Mouse (Mus musculus) kidney, adult 8-10 months (tissue): Measurements from ENCODE around the gene Vps37d.
"Not testable (repeated sequence)": the region's sequence is repeated elsewhere in the genome, so short reads cannot be mapped to it uniquely, and the experiment has no call there.

Experiments
- DNase-seq, 2 experiments: peaks; one replicate each; pipeline ENCODE4 v3.0.0; 2022

Vps37d gene

DNA sequence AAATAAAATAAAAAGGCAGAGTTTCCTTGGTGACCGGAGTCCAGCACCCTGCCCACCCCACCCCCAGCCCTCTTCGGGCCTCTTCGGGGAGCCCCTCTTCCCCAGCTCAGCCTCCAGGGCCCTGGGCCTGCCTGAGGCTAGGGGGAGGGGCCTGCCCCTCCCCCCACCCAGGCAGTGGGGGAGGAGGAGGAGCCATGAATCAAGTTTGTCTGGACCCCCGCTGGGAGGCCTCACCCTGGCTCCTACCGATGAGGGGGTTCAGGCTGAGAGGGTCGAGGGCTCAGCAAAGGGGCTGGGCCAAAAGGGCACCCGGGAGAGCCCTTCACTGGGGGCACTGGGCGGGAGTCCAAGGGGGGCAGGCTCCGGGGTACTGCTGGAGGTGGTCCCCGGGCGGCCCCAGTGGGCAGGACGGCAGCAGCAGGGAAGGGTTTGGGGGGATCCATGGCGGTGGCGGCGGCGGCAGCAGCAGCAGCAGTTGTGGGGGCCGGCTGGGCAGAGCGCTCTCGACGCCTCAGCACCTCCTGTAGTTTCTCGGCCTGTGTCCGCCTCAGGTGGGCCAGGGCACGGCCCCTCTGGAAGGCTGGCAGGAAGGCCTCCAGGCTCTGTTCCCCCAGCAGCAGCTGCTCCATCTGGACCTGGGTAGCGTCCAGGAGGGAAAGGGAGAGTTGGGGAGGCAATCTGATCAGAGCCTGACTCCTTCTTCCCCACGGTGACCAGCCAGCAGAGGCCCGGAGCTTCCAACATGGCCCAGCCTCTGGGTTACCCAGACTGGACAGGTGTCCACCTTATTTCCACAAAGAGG, 4.5 kb downstream of the Vps37d start:
- DNase-seq, result no peak

DNA sequence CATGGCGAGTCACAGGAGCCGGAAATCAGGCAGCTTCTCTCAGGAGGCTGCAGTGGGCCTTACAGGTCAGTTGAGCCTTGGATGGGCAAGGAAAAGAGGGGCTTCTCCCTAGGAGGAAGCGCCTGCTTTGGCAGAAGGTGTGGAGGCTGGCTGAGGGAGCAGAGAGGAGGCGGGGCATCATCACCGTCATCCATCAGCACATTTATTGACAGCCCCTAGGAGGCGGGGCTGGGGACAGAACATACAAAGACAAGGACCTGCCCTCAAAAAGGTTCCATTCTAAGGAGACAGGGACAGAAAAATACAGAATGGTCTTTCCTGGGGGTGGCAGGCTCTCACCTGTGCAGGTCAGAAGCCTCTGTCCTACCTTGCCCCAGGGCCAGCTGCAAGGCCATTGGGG, 5.3 kb downstream of the Vps37d start:
- no peak for DNase-seq

DNA sequence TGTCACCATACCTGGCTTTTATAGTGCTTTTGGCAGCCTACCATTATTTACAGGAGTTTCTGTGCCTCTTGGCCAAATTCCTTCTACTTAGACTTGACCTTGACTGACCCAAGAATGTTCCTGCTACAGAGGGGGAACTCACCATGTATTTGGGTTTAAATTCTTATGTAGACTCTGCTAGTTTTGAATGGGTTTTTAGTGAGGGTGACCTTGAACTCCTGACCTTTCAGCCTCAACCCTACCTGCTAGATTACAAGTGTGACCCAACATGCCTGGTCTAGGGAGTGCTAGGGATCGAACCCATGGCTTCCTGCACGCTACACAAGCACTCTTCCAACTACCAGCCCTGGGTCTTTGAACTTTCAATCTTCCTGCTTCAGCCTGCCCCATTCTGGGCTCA, 6.0 kb downstream of the Vps37d start:
- DNase-seq, result no peak

DNA sequence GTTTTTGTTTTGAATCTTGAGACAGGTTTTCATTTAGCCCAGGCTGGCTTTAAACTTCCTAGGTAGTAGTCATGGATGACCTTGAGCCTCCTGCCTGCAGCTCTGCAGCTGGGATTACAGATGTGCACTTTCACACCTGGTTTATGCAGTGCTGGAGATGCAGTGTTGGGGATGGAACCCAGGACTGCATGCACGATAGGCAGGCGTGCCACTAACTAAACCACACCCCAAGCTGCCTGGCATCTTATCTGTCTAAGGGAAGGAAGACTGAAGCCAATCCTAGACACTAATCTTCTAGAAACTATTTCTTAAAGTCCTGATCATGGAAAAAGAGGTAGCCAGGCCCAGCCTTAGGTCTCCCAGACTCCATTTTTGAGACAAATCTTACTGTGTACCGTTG, 7.6 kb downstream of the Vps37d start:
- DNase-seq, result no peak

DNA sequence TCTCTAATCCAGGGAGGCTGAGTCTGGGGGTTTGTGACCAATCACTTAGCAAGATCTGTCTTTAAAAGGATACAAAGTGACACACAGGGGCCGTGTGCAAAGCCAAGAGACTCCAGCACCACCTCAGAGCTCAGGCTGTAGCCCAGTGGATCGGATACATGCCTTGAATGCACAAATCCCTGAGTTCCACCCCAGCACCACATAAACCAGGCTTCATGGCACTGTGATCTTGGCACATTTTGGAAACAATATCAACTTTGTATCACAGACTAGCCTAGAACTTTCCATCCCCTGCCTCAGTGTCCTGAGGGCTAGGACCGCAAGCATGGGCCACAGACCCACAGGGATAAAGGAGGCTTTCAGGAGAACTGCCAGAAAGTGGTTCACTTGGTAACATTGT, 12.1 kb downstream of the Vps37d start:
- DNase-seq, result no peak

DNA sequence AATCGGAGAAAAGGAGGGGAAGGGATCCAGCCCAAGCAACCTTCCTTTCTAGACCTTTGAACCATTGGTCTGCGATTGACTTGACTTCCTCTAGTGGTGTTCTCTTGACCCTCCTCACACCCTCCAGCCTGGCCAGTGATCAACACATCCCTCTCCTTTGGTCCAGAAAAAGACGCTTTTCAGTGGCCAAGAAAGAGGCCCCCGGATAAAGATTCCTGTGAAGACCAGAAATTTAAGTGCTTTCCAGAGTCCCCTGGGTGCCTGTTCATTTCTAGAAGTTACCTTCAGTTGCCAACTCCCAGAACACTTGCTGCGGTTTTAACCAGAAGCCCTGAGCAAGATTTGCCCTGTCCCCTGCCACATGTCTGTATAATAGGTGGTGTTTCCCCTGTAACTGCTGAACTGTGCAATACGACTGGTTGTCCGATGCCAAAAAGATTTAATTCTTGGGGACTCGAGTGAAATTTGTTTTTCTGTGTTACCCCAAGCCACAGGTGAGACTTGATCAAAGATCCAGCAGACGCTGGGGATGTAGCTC, 13.1 kb downstream of the Vps37d start, which contains the start of gene Bud23:
Bud23 (minus strand) TSS at position 51 of the 538 bp plus-strand sequence.
- not testable (repeated sequence) for DNase-seq

DNA sequence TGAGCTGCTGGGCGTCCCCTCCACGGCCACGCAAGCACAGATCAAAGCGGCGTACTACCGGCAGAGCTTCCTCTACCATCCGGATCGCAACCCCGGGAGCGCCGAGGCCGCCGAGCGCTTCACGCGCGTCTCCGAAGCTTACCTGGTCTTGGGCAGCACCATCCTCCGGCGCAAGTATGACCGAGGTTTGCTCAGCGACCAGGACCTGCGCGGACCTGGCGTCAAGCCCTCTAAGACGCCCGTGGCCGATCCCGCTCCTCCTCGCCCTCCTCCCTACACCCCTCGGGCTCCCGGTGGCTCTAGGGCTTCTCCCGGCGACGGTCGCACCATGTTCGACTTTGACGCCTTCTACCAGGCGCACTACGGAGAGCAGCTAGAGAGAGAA, 13.7 kb downstream of the Vps37d start:
- no peak for DNase-seq

DNA sequence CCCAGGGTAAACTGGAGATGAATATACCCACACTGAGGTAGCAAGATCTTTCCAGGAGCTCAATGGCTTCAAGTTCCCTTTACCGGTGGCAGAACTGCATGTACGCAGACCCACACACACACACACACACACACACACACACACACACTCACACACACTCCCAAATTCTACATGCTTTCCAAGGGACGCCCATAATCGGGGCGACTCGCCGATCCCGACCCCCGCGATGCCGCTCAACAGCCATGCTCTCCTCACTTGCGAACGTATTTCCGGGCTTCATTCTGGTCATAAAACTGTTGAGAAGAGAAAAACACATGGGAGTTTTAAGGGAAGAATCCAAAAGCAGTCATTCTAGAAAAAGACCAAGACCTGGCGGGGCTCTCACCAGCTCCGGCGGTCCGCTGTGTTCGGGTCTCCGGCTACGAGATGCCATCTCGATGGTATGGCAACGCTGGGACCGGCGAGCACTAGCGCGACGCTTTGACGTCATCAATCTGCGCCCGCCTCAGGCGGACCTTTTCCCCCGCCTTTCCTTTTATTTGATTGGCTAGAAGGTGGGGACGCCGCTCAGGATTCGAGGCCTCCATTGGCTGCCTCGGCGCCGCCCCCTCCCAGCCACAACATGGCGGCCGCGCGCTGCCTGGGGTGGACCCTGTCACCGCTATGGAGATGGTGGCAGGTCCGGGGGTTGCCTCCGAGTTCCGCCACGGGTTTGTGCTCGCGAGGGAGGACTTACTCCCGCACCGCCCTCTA, 14.3 kb downstream of the Vps37d start, which contains the start of gene Dnajc30:
Dnajc30 (plus strand) TSS at position 574 of the 753 bp plus-strand sequence.
- peak; percentile 97 for DNase-seq

DNA sequence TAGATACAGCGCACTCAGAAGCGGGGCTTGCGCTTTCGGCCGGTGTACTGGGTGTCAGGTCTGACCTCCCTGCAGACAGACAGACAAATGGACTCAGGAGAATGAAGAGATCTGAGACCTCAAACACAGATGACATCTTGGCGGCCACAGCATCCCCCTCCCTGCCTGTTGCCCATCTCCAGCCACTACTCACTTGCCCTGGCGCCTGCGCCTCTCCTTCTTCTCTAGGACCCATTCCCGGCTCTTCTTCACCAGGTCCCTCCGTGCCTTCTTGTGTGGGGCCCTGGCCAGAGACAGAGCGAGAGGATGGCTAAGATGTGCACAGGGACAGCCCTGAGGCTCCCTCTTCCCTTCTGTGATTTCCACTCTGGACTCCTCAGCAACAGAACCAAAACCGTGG, 24.7 kb downstream of the Vps37d start:
- DNase-seq, result no peak

DNA sequence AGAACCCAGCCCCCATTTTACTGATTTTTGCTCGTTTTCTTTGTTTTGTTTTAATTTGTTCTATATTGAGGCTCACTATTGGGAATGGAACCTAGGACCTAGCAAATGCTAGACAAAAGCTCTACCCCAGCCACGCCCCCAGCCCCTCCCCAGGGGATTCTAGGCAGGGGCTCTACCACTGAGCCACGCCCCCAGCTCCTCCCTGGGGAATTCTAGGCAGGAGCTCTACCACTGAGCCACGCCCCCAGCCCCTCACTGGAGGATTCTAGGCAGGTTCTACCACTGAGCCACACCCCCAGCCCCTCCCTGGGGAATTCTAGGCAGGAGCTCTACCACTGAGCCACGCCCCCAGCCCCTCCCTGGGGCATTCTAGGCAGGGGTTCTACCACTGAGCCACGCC, 28.8 kb downstream of the Vps37d start:
- DNase-seq, result not testable (repeated sequence)

DNA sequence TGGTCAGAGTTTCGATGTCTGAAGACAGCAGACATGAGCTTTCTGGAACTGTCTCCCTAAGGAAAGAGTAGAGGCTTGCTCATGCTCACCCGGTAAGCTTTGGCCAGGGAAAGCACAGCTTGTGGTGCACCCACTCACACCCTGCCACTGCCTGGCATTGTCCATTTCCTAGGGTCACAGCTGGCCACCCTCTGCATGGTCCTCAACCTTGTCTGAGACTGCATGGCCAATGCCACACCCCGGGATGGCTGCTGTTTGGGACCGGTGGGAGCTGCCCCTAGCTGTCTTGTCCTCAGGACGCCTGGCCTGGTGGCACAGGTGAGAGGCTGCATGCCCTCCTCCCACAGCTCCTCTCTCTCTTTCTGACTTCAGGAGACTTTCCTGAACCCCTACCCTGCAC, 29.5 kb downstream of the Vps37d start:
- DNase-seq, result no peak

DNA sequence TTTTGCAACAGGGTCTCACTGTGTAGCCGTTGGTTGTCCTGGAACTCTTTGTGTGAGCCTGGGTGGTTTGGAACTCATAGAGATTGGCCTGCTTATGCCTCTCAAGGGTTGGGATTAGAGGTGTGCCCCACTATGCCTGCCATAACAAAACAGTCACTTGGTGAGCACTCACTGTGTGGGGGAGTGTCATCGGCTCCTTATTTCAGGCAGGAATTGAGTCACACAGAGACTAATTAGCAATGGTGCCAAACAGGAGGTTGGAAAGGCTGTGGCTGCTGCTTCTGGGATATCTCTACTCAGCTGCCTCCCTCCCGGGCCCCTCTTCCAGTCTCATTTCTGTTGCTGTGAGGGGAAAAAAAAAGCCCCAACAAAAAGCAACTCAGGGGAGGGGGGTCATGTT, 33.5 kb downstream of the Vps37d start:
- DNase-seq, result no peak

DNA sequence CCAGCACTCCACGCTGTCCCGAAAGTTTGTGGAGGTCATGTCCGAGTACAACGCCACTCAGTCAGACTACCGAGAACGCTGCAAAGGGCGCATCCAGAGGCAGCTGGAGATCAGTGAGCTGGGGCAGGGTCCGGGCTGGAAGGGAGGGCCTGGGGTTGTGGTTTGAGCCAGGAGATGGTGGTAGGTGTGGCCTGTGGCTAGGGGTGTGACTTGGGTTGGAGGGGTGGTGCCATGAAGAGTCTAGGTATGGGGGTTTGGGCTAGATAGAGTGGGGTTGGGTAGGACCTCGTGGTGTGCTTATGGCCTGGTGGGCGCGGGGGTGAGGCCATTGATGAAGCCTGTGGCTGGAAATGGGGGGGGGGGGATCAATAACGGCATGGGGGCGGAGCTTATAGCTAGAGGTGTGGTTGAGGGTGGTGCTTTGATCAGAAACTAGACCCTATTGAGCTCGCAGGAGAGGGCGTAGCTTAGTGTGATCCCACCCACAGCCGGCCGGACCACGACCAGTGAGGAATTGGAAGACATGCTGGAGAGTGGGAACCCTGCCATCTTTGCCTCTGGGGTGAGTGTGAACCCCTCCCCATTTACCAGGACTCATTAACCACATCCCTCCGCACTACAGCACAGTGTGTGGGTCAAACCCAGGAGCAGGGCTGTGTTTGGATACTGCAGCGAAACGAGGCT, 35.8 kb downstream of the Vps37d start:
- no peak for DNase-seq

DNA sequence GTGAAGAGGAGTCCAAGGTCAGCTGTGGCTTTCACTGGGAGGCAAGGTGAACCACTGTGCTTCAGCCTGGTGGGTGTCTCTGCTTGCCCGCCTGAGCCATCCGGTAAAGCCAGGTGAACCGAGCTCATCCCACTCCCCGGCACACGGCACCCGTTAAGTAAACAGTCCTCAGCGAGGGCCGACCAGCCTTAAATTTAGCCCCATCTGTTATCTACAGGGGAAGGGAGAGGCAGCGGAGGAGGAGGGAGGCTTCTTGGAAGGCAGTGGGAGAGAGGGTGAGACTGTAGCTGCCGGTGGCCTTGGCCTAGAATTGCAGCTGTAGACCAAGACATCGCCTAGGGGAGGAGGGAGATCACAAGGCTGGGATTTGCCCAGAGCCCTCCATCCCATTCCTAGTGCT, 37.3 kb downstream of the Vps37d start:
- DNase-seq, result no peak

DNA sequence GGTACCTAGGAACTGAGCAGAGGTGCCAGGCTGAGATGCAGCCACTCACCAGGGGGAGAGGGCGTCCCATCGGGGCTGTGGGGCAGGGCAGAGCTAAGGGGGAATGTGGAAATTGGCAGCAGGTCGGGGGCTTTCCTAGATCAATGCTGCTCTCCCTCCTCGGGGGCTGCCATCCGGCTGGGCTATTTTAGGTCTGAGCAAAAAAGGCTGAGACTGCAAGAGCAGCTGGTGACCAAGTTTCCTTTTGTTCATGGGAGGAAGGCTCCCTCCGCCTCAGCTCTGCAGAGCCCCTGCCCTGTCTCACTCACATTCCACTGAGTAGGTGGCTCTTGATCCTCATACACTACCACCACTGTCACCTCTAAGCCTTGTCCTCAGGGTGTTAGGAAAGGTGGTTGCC, 38.0 kb downstream of the Vps37d start:
- no peak for DNase-seq

DNA sequence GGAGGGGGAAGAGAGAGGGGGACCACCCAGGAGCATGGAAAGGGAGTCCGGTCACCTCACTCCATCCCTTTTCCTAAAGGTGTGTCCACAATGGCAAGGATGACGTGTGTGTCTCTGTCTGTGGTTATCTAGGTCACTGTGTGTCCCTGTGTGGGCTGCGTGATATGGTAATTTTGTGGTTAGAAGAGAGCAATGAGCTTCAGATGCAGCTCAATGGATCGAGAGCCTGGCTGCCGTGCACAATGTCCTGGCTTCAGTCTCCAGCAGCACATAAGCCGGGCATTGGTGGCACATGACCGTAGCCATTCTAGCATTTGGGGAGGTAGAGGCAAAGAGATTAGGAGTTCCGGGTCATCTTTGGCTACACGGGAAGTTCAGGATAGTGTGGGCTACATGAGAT, 38.5 kb downstream of the Vps37d start:
- no peak for DNase-seq

DNA sequence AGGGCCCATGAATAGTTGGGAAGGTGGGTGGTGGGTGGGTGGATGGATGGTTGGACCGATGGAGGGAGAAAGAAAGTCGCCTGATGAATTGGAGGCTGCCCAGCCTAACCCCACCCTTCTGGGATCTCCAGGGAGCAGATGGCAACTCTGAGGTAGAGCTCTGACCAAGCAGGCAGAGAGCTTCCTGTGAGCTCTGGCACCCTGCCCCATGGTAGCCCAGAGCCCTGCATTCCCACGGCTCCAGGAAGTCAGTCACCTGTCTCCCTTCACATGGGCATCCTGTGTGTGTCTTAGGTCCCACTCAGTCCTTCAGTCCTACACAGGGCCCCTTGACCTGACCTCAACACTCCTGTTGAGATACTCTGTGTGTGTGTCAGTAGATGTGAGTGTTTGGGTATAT, 40.1 kb downstream of the Vps37d start:
- no peak for DNase-seq

DNA sequence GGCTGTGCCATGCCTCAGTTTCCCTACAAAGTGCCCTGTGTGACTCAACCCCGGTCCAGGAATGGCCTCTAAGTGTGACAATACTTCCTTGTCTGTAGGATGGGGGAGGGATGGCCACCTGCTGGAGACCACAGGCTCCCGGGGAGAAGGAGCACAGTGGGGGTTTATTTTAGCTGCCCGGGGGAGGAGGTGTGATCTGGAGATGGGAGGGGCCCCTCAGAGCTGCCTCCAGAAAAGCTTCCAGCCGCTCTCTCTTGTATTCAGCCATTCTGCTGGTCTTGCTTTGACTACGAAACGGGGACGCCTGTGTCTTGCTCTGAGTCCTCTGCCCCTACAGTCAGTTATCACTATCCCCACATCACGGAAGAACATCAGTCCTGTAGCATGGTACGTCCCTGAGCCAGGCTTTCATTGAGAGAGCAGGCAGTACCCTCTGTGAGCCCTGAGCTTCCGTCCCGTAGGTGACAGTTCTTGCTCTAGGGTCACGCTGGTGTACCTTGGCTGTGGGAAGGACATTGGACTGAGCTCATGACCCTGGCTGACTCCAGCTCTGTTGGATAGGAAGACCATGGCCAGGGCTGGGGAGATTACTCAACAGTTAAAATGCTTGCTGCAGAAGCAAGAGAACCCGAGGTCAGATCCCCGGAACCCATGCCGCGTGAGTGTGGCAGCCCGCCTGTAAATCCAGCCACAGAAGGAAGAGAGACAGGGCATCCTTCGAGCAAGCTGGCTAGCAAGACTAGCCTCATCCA, 42.3 kb downstream of the Vps37d start:
- peak; percentile 43 to 58 for DNase-seq

DNA sequence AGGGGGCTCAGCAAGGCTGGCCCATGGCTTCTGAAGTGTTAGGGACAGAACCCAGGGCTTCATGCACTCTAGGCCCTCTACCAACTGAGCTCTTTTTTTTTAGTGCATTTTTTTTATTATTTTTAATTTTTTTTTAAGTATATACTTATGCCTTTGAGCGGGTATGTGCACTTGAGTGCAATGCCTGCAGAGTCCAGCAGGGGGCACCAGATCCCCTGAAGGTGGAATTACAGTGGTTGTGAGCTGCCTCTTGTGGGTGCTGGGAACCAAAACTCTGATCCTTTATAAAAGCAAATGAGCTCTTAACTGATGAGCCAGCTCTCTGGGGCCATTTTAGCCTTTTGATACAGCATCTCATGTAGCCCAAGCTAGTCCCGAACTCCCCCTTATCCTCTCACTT, 43.5 kb downstream of the Vps37d start:
- DNase-seq, result no peak

DNA sequence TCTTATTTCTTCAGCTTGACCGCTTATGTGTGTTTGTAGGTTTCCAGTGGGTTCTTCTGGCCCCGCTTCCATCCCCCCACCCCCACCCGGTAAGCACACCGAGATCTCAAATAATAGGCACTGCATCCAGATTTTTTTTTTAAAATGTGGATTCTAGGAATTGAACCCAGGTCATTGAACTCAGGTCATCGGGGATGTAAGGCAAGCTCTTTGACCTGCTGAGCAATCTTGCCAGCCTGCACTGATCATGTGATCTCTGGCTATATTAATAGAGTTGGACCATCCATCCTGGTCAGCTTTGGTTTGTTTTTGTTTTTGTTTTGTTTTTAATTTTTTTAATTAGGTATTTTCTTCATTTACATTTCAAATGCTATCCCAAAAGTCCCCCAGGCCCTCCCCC, 45.5 kb downstream of the Vps37d start:
- no peak for DNase-seq

DNA sequence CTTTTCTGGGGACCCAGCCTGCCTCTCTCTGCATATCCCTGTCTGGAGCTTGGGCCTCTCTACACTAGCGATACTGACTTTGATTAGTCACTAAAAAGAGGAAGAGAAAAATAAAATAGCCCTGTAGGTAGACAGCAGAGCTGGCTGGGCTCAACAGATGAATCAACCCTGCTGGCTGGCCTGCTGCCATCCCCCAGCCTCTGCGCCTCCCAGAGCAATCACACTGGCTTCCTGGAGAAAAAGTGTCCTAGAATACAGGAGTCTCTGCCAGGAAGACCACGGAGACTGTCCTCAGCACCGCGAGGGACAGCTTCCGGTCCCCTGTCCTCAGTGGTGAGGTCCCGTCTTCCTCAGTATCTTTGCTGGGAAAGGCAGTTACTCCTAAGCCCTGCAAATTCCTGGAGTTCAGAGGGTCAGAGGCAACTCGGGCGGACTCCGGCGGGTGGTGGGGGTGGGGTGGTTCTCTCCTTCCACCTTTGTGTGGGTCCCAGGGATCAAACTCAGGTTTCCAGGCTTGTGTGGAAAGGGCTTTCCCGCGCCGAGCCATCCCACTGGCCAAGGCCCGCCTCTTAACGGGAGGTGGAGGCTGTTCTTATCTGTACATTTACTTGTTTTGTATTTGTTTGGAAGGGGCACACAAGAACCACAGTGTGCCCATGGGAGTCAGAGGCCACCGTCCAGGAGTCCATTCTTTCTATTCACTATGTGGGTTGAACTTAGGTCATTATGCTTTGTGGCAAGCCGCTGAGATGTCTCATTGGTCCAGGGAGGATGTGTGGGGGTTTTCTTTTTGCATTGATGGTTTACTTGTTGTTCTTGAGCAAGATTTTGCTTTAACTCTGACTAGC, 48.8 kb downstream of the Vps37d start:
- DNase-seq, result no peak

DNA sequence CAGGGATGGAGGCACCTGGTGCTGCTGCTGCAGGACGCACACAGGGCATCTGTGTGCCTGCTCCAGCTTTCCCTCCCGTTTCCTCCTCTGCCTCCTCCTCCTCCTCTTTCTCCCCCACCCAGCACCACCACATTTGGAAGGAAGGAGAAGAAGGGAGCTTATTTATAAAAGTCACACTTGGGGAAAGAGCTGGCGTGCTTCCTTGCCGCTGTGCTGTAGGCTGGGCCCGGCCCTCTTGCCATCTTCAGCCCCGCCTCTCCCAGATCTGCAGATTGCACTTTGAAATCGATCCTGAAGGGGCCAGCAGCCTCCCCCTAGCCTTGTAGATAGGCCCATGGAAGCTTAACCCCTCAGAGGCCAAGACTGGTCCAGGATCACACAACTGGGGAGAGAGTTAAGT, 52.2 kb downstream of the Vps37d start:
- no peak for DNase-seq
